Mouse (Mus musculus) intestine, embryonic 14.5 days (tissue): ENCODE results near the gene Yipf7. TPM values are rescaled to one million over a fixed set of nuclear protein-coding genes. Genes with fewer than 3 reads are reported as not detected.

ENCODE experiments used
- ATAC-seq: fragments of 200-750 bp; cut with Nextera tagmentation; replicated peaks from 2 replicates; pipeline ENCODE4 v1.8.0; 2017; ENCODE audit warnings: low read depth, moderate number of reproducible peaks, moderate TSS enrichment, moderate library complexity; ENCODE audit not compliant: low FRiP score, low TSS enrichment
- DNase-seq: peaks from one replicate; pipeline ENCODE4 v3.0.0-alpha.2; 2018; ENCODE audit warnings: low spot score
- H3K27ac ChIP-seq: fragments of 300-500 bp; sonication (generic); 2 replicates; pipeline ENCODE4 v1.5.1; 2014; ENCODE audit warnings: low read depth, mild to moderate bottlenecking, control low read depth
- H3K27me3 ChIP-seq: fragments of 300-500 bp; sonication (generic); replicated peaks from 2 replicates; pipeline ENCODE4 v1.6.1; 2014; ENCODE audit warnings: low read length, control low read depth; ENCODE audit not compliant: control insufficient read depth, insufficient read depth
- H3K36me3 ChIP-seq: fragments of 300-500 bp; sonication (generic); 2 replicates; pipeline ENCODE4 v1.6.1; 2014; ENCODE audit warnings: low read length, control low read depth; ENCODE audit not compliant: control insufficient read depth, insufficient read depth
- H3K4me1 ChIP-seq: fragments of 300-500 bp; sonication (generic); replicated peaks from 2 replicates; pipeline ENCODE4 v1.6.1; 2014; ENCODE audit warnings: low read length, control low read depth, mixed read lengths; ENCODE audit not compliant: control insufficient read depth, insufficient read depth
- H3K4me2 ChIP-seq: fragments of 300-500 bp; sonication (generic); 2 replicates; pipeline ENCODE4 v1.6.1; 2014; ENCODE audit warnings: low read length
- H3K4me3 ChIP-seq: fragments of 300-500 bp; sonication (generic); 2 replicates; pipeline ENCODE4 v1.5.1; 2014; ENCODE audit warnings: low read depth, low read length, control low read depth, mixed read lengths
- H3K9ac ChIP-seq: fragments of 300-500 bp; sonication (generic); 2 replicates; pipeline ENCODE4 v1.6.1; 2014; ENCODE audit warnings: mild to moderate bottlenecking, low read length
- H3K9me3 ChIP-seq: fragments of 300-500 bp; sonication (generic); 2 replicates; pipeline ENCODE4 v1.6.1; 2016; ENCODE audit warnings: low read length, control low read depth; ENCODE audit not compliant: control insufficient read depth
- WGBS: fragments of 180-500 bp; shearing (Covaris S2); extraction: QIAGEN DNeasy Blood & Tissue Kit; methylation state at CpG from one replicate; pipeline ENCODE4 v1.1.7; 2014; 5-methylcytosine and 5-hydroxymethylcytosine counted together
- polyA plus RNA-seq: library from polyadenylated mRNA; unstranded; fragments of >200 nt; fragmentation: Nextera tagmentation; extraction: Ambion mirVana; gene quantifications from 2 replicates; pipeline ENCODE4 v1.2.1, GENCODE M21; 2014

The Yipf7 gene
- 0.19 TPM in 1 of 2 replicates, not detected in the other for polyA plus RNA-seq

GRCm38 (mm10) chr5:69542489-69542888, at the start of gene Yipf7:
TSS of gene Yipf7 (minus strand) at chr5:69542648.
- WGBS = 74% methylated on average over 4 of the region's 4 CpGs
- no peak for DNase-seq

GRCm38 (mm10) chr5:69591640-69592461, 49.4 kb upstream of the Yipf7 start, which contains the start of gene Gnpda2:
TSS of gene Gnpda2 (minus strand) at chr5:69592340.
- Histone ChIP-seq H3K9me3 (no peaks in the 10 kb centered on the region), H3K4me3 (peak within 1 kb of the TSS; percentile 62), H3K27me3 (no peaks in the 10 kb centered on the region), H3K27ac (peak within 1 kb of the TSS; percentile 75), H3K36me3 (peaks cover 14% of the 10 kb centered on the region), H3K4me2 (peak within 1 kb of the TSS; percentile 60), H3K9ac (peak within 1 kb of the TSS; percentile 83), H3K4me1 (peaks cover 7% of the 10 kb centered on the region; the same call in 1 of the 2 replicates)
- 3% methylated on average over 42 of the region's 42 CpGs for WGBS
- DNase-seq = peak; percentile 93
- peak; percentile 95 for ATAC-seq

More at GRCm38 (mm10) chr5:69542489-69542888, at the start of gene Yipf7:
- H3K27me3 ChIP-seq = no peaks in the 10 kb centered on the region
- no peak within 1 kb of the TSS for H3K27ac ChIP-seq
- no peaks in the 10 kb centered on the region for H3K36me3 ChIP-seq
- H3K4me1 ChIP-seq = no peaks in the 10 kb centered on the region
- H3K9ac ChIP-seq = no peak within 1 kb of the TSS
- no peak within 1 kb of the TSS for H3K4me2 ChIP-seq
- no peak for ATAC-seq
- H3K9me3 ChIP-seq = no peaks in the 10 kb centered on the region
- H3K4me3 ChIP-seq = no peak within 1 kb of the TSS

GRCm38 (mm10) chr5:69557404-69557935, 15.0 kb upstream of the Yipf7 start:
- 12% methylated on average over 16 of the region's 16 CpGs for WGBS
- H3K27ac ChIP-seq = peak overlapping the region; percentile 82
- no peaks in the 10 kb centered on the region for H3K27me3 ChIP-seq
- DNase-seq (no peak), ATAC-seq (no peak)
- H3K4me3 ChIP-seq = peak overlapping the region; percentile 95
- H3K4me1 ChIP-seq = peaks cover 6% of the 10 kb centered on the region
- H3K9me3 ChIP-seq = no peaks in the 10 kb centered on the region
- peak overlapping the region; percentile 91 for H3K9ac ChIP-seq
- H3K4me2 ChIP-seq = peak overlapping the region; percentile 71
- H3K36me3 ChIP-seq = peaks cover 30% of the 10 kb centered on the region

GRCm38 (mm10) chr5:69556628-69557403, 14.4 kb upstream of the Yipf7 start, which contains the start of gene Guf1:
TSS of gene Guf1 (plus strand) at chr5:69556923.
- Histone ChIP-seq H3K27me3 (no peaks in the 10 kb centered on the region), H3K4me1 (peaks cover 6% of the 10 kb centered on the region), H3K27ac (peak within 1 kb of the TSS; percentile 82), H3K9ac (peak within 1 kb of the TSS; percentile 91), H3K9me3 (no peaks in the 10 kb centered on the region), H3K4me3 (peak within 1 kb of the TSS; percentile 95), H3K4me2 (peak within 1 kb of the TSS; percentile 71), H3K36me3 (peaks cover 26% of the 10 kb centered on the region)
- 1% methylated on average over 71 of the region's 72 CpGs for WGBS
- ATAC-seq (peak; percentile 94), DNase-seq (peak; percentile 97)

- H3K4me1 ChIP-seq = no peaks in the 10 kb centered on the region
- no peak overlapping the region for H3K4me3 ChIP-seq
- H3K27me3 ChIP-seq = no peaks in the 10 kb centered on the region
- ATAC-seq (no peak), DNase-seq (no peak)
- H3K27ac ChIP-seq = no peak overlapping the region
- no peak overlapping the region for H3K9ac ChIP-seq
- no peaks in the 10 kb centered on the region for H3K36me3 ChIP-seq
- 89% methylated on average over 1 of the region's 1 CpGs for WGBS
- no peak overlapping the region for H3K4me2 ChIP-seq
- H3K9me3 ChIP-seq = no peaks in the 10 kb centered on the region
Observed at GRCm38 (mm10) chr5:69541680-69542079, 768 bp downstream of the Yipf7 start.

GRCm38 (mm10) chr5:69523944-69524343, 18.5 kb downstream of the Yipf7 start:
- H3K4me3 ChIP-seq = no peak overlapping the region
- H3K36me3 ChIP-seq = no peaks in the 10 kb centered on the region
- H3K9me3 ChIP-seq = no peaks in the 10 kb centered on the region
- ATAC-seq (no peak), DNase-seq (no peak)
- H3K27ac ChIP-seq = no peak overlapping the region
- H3K4me1 ChIP-seq = no peaks in the 10 kb centered on the region
- no peaks in the 10 kb centered on the region for H3K27me3 ChIP-seq
- H3K4me2 ChIP-seq = no peak overlapping the region
- no peak overlapping the region for H3K9ac ChIP-seq

- H3K4me3 ChIP-seq = no peak overlapping the region
- WGBS = 66% methylated on average over 5 of the region's 5 CpGs
- ATAC-seq (no peak), DNase-seq (no peak)
- no peak overlapping the region for H3K27ac ChIP-seq
- H3K9me3 ChIP-seq = no peaks in the 10 kb centered on the region
- H3K9ac ChIP-seq = no peak overlapping the region
- H3K36me3 ChIP-seq = no peaks in the 10 kb centered on the region
- H3K4me1 ChIP-seq = no peaks in the 10 kb centered on the region
- no peak overlapping the region for H3K4me2 ChIP-seq
- no peaks in the 10 kb centered on the region for H3K27me3 ChIP-seq
Observed at GRCm38 (mm10) chr5:69522064-69522463, 20.4 kb downstream of the Yipf7 start.

GRCm38 (mm10) chr5:69520661-69521278, 21.7 kb downstream of the Yipf7 start:
- Histone ChIP-seq H3K4me1 (no peaks in the 10 kb centered on the region), H3K36me3 (no peaks in the 10 kb centered on the region), H3K9me3 (no peaks in the 10 kb centered on the region), H3K27me3 (no peaks in the 10 kb centered on the region), H3K9ac (no peak overlapping the region), H3K4me2 (no peak overlapping the region), H3K27ac (no peak overlapping the region), H3K4me3 (no peak overlapping the region)
- WGBS = 37% methylated on average over 7 of the region's 7 CpGs
- DNase-seq (peak; percentile 74), ATAC-seq (0 out of 2 replicates have a peak, but pooled peaks have one; percentile 50)
